Mouse (Mus musculus): ENCODE measurements around the gene Sec11a. TPM values are rescaled to one million over a fixed set of nuclear protein-coding genes. Genes with fewer than 3 reads are reported as not detected.

The Sec11a gene
- polyA plus RNA-seq, 1 experiment from 2014 or later = 120 TPM

- H3K27ac ChIP-seq = no peak overlapping the region
- H3K36me3 ChIP-seq = peaks cover 25% of the 10 kb centered on the region
- H3K4me3 ChIP-seq (replicated peaks) = no peak overlapping the region
- 33% methylated on average over 5 of the region's 5 CpGs for WGBS (ENCODE audit: insufficient replicate concordance)
- no peak overlapping the region for H3K4me2 ChIP-seq
- H3K4me1 ChIP-seq (replicated peaks) = 0 out of 2 replicates have a peak, but pooled peaks cover 8% of the 10 kb centered on the region
- H3K9me3 ChIP-seq (replicated peaks) = no peaks in the 10 kb centered on the region
- H3K9ac ChIP-seq = no peak overlapping the region
- peaks cover 13% of the 10 kb centered on the region for H3K27me3 ChIP-seq
- DNase-seq (no peak), ATAC-seq (ENCODE audit: low read depth) (peak; percentile 48)
Measured at GRCm38 (mm10) chr7:80873038-80873437, 74.5 kb downstream of the Sec11a start.

- peaks cover 13% of the 10 kb centered on the region; the same call in 1 of the 2 replicates for H3K36me3 ChIP-seq
- no peak overlapping the region for H3K27ac ChIP-seq
- no peak overlapping the region for H3K4me3 ChIP-seq (replicated peaks)
- 75% methylated on average over 2 of the region's 2 CpGs for WGBS (ENCODE audit: insufficient replicate concordance)
- peaks cover 34% of the 10 kb centered on the region for H3K4me1 ChIP-seq (replicated peaks)
- H3K27me3 ChIP-seq = no peaks in the 10 kb centered on the region
- no peaks in the 10 kb centered on the region for H3K9me3 ChIP-seq (replicated peaks)
- no peak overlapping the region for H3K9ac ChIP-seq
- DNase-seq = no peak
- ATAC-seq (ENCODE audit: low read depth) = no peak
- no peak overlapping the region for H3K4me2 ChIP-seq
Measured at GRCm38 (mm10) chr7:80868686-80869085, 78.9 kb downstream of the Sec11a start.

DNA sequence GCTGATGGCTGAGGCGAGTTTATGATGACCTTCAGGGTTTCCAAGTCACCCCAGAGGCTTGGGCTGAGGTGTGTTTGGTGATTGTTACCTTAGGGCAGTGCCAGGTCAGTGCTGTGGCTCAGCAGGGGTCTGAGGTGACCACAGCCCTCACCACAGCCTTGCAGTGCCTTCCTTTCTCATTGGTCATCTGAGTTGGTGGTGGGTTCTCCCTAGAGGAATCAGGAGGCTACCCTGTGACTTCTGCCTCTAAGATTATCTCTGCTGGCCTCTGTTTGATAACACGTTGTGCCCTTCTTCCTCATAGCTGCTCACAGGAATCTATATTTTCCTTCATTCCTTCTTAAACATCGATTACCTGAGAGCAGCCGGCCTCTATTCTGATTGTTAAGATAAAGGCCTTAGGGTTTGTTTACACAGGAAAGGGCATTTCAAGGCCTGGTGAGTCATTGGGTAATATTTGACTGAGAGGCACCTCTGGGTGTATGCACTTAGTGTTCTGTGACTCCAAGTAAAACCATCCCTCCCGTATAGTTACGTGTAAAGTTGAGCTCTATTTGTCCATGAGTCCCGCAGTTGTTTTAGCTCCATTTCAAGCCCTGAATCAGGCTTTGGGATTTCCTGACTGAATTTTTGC is 80.9 kb downstream of the Sec11a start:
- Histone ChIP-seq H3K4me3 (replicated peaks) (no peak overlapping the region), H3K36me3 (peaks cover 6% of the 10 kb centered on the region; the same call in 1 of the 2 replicates), H3K4me2 (0 out of 2 replicates have a peak overlapping the region, but pooled peaks have one; percentile 14), H3K4me1 (replicated peaks) (peaks cover 46% of the 10 kb centered on the region), H3K27me3 (no peaks in the 10 kb centered on the region), H3K9ac (peak overlapping the region; percentile 33; the same call in 1 of the 2 replicates), H3K27ac (no peak overlapping the region), H3K9me3 (replicated peaks) (no peaks in the 10 kb centered on the region)
- WGBS (ENCODE audit: insufficient replicate concordance) = 40% methylated on average over 7 of the region's 7 CpGs
- DNase-seq = no peak
- ATAC-seq (ENCODE audit: low read depth) = peak; percentile 37; the same call in 1 of the 2 replicates

GRCm38 (mm10) chr7:80865521-80865920 is 82.1 kb downstream of the Sec11a start:
- 0 out of 2 replicates have a peak overlapping the region, but pooled peaks have one; percentile 13 for H3K4me2 ChIP-seq
- peaks cover 6% of the 10 kb centered on the region; the same call in 1 of the 2 replicates for H3K36me3 ChIP-seq
- no peaks in the 10 kb centered on the region for H3K9me3 ChIP-seq (replicated peaks)
- H3K27ac ChIP-seq = peak overlapping the region; percentile 61
- peaks cover 55% of the 10 kb centered on the region for H3K4me1 ChIP-seq (replicated peaks)
- ATAC-seq (ENCODE audit: low read depth) = no peak
- DNase-seq = no peak
- H3K9ac ChIP-seq = no peak overlapping the region
- no peaks in the 10 kb centered on the region for H3K27me3 ChIP-seq
- no peak overlapping the region for H3K4me3 ChIP-seq (replicated peaks)
- 61% methylated on average over 7 of the region's 7 CpGs for WGBS (ENCODE audit: insufficient replicate concordance)

- Histone ChIP-seq H3K9me3 (replicated peaks) (no peaks in the 10 kb centered on the region), H3K4me2 (0 out of 2 replicates have a peak overlapping the region, but pooled peaks have one; percentile 13), H3K4me3 (replicated peaks) (no peak overlapping the region), H3K27ac (peak overlapping the region; percentile 61), H3K9ac (no peak overlapping the region), H3K27me3 (no peaks in the 10 kb centered on the region), H3K36me3 (peaks cover 6% of the 10 kb centered on the region; the same call in 1 of the 2 replicates), H3K4me1 (replicated peaks) (peaks cover 62% of the 10 kb centered on the region)
- ATAC-seq (ENCODE audit: low read depth) (no peak), DNase-seq (no peak)
- WGBS (ENCODE audit: insufficient replicate concordance) = 29% methylated on average over 8 of the region's 8 CpGs
Measured at GRCm38 (mm10) chr7:80864831-80865230, 82.7 kb downstream of the Sec11a start.

GRCm38 (mm10) chr7:80864151-80864550 is 83.4 kb downstream of the Sec11a start:
- Histone ChIP-seq H3K4me3 (replicated peaks) (no peak overlapping the region), H3K9ac (no peak overlapping the region), H3K36me3 (peaks cover 6% of the 10 kb centered on the region; the same call in 1 of the 2 replicates), H3K4me2 (no peak overlapping the region), H3K27ac (peak overlapping the region; percentile 10), H3K27me3 (no peaks in the 10 kb centered on the region), H3K9me3 (replicated peaks) (no peaks in the 10 kb centered on the region), H3K4me1 (replicated peaks) (peaks cover 63% of the 10 kb centered on the region)
- ATAC-seq (ENCODE audit: low read depth) (no peak), DNase-seq (no peak)
- 39% methylated on average over 1 of the region's 1 CpGs for WGBS (ENCODE audit: insufficient replicate concordance)

GRCm38 (mm10) chr7:80863520-80863919 is 84.1 kb downstream of the Sec11a start:
- 65% methylated on average over 5 of the region's 5 CpGs for WGBS (ENCODE audit: insufficient replicate concordance)
- H3K27me3 ChIP-seq = no peaks in the 10 kb centered on the region
- ATAC-seq (ENCODE audit: low read depth) (no peak), DNase-seq (no peak)
- no peaks in the 10 kb centered on the region for H3K9me3 ChIP-seq (replicated peaks)
- no peak overlapping the region for H3K4me2 ChIP-seq
- H3K9ac ChIP-seq = no peak overlapping the region
- H3K4me1 ChIP-seq (replicated peaks) = peaks cover 63% of the 10 kb centered on the region
- peaks cover 6% of the 10 kb centered on the region; the same call in 1 of the 2 replicates for H3K36me3 ChIP-seq
- no peak overlapping the region for H3K27ac ChIP-seq
- no peak overlapping the region for H3K4me3 ChIP-seq (replicated peaks)

DNA sequence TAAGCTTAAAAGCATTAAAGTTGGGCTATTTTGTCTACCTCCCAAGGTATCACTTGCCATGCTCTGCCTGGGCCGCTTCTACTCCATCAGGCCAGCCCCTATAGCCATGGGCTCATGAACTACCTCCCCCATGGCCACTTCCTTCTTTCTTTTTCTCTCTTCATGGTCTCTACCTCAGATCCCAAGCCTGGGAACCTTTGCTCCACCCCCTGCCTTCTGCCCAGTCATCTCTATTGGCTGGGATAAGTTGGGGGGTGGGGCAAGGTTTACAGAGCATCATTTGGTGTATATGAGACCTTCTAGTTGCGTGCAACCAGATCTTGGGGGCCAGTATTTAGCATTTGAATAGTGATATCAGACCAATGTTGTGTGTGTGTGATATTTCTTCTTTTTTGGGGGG is 85.1 kb downstream of the Sec11a start:
- no peaks in the 10 kb centered on the region for H3K9me3 ChIP-seq (replicated peaks)
- DNase-seq (no peak), ATAC-seq (ENCODE audit: low read depth) (no peak)
- H3K27ac ChIP-seq = no peak overlapping the region
- no peaks in the 10 kb centered on the region for H3K36me3 ChIP-seq
- H3K4me1 ChIP-seq (replicated peaks) = peaks cover 63% of the 10 kb centered on the region
- no peaks in the 10 kb centered on the region for H3K27me3 ChIP-seq
- H3K4me3 ChIP-seq (replicated peaks) = no peak overlapping the region
- H3K9ac ChIP-seq = no peak overlapping the region
- WGBS (ENCODE audit: insufficient replicate concordance) = 55% methylated on average over 2 of the region's 2 CpGs
- H3K4me2 ChIP-seq = no peak overlapping the region

DNA sequence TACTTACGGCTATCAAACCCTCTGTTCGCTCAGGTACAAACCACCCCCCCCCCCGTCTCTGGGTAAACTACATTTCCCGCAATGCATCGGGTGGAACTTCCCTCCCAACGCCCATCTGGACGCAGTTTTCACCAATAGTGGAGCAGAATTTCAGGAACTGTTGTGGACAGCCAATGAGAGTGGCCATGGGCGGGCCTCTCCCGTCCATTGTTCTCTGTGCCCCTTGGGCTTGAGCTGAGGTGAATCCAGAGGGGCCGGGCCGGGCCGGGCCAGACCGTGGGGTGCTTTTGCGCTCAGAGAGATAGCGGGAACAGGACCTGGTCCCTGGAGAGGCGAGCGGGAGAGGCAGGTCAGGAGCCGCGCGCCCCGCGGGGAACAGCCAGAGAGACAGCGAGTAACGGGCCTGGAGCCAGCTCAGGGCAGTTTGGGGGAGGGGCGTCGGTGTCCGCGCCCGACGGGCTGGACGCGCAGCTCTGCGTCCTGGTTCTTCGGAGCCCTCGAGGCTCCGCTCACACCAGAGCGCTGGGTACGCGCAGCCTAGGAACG is 86.8 kb downstream of the Sec11a start, which contains the start of gene Zscan2:
Gene Zscan2, plus strand, starts transcription at position 192 of the 546 bp plus-strand sequence.
- Histone ChIP-seq H3K4me2 (peak within 1 kb of the TSS; percentile 93), H3K9ac (peak within 1 kb of the TSS; percentile 79), H3K27ac (peak within 1 kb of the TSS; percentile 72), H3K4me1 (replicated peaks) (peaks cover 46% of the 10 kb centered on the region), H3K4me3 (replicated peaks) (peak within 1 kb of the TSS; percentile 83), H3K36me3 (no peaks in the 10 kb centered on the region), H3K27me3 (no peaks in the 10 kb centered on the region), H3K9me3 (replicated peaks) (no peaks in the 10 kb centered on the region)
- DNase-seq (peak; percentile 82), ATAC-seq (ENCODE audit: low read depth) (peak; percentile 93)
- under 1% methylated on average over 40 of the region's 40 CpGs for WGBS (ENCODE audit: insufficient replicate concordance)

DNA sequence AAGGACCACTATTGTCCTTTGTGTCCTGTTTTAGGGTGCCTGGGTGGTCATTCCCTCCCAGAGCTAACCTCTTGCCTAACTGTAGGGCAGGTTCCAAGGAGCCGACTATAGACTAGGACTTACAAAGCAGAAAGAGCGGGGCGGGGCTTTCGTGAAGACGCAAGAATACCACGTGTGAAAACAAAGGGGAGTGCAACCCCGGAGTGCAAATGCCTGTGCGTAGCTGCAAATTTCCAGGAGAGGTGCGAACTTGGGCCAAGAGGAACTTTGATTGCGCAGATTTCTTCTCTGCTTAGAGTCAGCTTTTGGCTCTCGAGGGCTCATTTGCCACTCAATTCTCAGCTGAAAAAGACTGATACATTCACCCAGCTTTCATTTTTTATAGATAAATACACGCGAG is 87.4 kb downstream of the Sec11a start:
- H3K4me2 ChIP-seq = peak overlapping the region; percentile 93
- no peaks in the 10 kb centered on the region for H3K27me3 ChIP-seq
- peaks cover 41% of the 10 kb centered on the region for H3K4me1 ChIP-seq (replicated peaks)
- peak overlapping the region; percentile 83 for H3K4me3 ChIP-seq (replicated peaks)
- H3K27ac ChIP-seq = no peak overlapping the region
- WGBS (ENCODE audit: insufficient replicate concordance) = 0% methylated on average over 13 of the region's 13 CpGs
- H3K9me3 ChIP-seq (replicated peaks) = no peaks in the 10 kb centered on the region
- H3K9ac ChIP-seq = peak overlapping the region; percentile 59
- ATAC-seq (ENCODE audit: low read depth) (peak; percentile 29; the same call in 1 of the 2 replicates), DNase-seq (peak; percentile 56)
- no peaks in the 10 kb centered on the region for H3K36me3 ChIP-seq

DNA sequence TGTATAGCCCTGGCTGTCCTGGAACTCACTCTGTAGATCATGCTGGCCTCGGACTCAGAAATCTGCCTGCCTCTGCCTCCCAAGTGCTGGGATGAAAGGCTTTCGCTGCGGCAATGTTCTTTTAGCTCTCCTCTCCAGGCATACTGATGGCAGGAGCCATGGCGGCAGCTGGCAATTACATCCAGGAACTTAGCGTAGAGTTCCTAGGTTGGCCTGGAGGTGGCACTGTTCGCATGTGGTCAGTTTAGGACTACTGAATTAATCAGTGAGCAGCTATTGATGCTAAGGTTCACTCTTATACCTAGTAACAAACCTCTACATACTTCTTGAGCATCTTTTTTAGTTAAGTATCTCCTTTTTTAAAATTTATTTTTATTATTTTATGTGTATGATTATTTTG is 90.4 kb downstream of the Sec11a start:
- no peaks in the 10 kb centered on the region for H3K9me3 ChIP-seq (replicated peaks)
- no peak overlapping the region for H3K4me3 ChIP-seq (replicated peaks)
- H3K9ac ChIP-seq = no peak overlapping the region
- peak; percentile 54 for DNase-seq
- WGBS (ENCODE audit: insufficient replicate concordance) = 8% methylated on average over 6 of the region's 6 CpGs
- peaks cover 22% of the 10 kb centered on the region for H3K4me1 ChIP-seq (replicated peaks)
- H3K27ac ChIP-seq = no peak overlapping the region
- no peak for ATAC-seq (ENCODE audit: low read depth)
- H3K36me3 ChIP-seq = no peaks in the 10 kb centered on the region
- no peak overlapping the region for H3K4me2 ChIP-seq
- no peaks in the 10 kb centered on the region for H3K27me3 ChIP-seq

Measured in liver, embryonic 13.5 days (tissue).